Mouse (Mus musculus) spleen, adult 2 months (tissue): ENCODE results near the gene Defb47.

Experiments
- CTCF ChIP-seq: fragments of 200-500 bp; IDR thresholded peaks from 2 replicates; pipeline ENCODE4 v1.5.1; 2011; ENCODE audit warnings: mild to moderate bottlenecking, inconsistent platforms; ENCODE audit not compliant: insufficient read depth, insufficient read length, insufficient replicate concordance; ENCODE audit errors: extremely low read depth
- POLR2A ChIP-seq: fragments of 200-500 bp; IDR thresholded peaks from 2 replicates; pipeline ENCODE4 v1.6.1; 2011; ENCODE audit warnings: low read depth, low read length, inconsistent platforms

GRCm38 (mm10) chr14:62998977-62999376 is 1.1 kb downstream of the Defb47 start:
- TF ChIP-seq CTCF (no peak), POLR2A (no peak)
